Mouse (Mus musculus) cerebellum, postnatal 36 days (tissue): ENCODE measurements around the gene Ppp1ca.
A peak's percentile ranks its signal among the peaks of the same experiment; 100 is the strongest.

Experiments used
- DNase-seq, 2 experiments: peaks; one replicate each; pipeline ENCODE4 v3.0.0; 2021 to 2022; ENCODE audit warnings: mixed read lengths in 2 of 2

Gene Ppp1ca

DNA sequence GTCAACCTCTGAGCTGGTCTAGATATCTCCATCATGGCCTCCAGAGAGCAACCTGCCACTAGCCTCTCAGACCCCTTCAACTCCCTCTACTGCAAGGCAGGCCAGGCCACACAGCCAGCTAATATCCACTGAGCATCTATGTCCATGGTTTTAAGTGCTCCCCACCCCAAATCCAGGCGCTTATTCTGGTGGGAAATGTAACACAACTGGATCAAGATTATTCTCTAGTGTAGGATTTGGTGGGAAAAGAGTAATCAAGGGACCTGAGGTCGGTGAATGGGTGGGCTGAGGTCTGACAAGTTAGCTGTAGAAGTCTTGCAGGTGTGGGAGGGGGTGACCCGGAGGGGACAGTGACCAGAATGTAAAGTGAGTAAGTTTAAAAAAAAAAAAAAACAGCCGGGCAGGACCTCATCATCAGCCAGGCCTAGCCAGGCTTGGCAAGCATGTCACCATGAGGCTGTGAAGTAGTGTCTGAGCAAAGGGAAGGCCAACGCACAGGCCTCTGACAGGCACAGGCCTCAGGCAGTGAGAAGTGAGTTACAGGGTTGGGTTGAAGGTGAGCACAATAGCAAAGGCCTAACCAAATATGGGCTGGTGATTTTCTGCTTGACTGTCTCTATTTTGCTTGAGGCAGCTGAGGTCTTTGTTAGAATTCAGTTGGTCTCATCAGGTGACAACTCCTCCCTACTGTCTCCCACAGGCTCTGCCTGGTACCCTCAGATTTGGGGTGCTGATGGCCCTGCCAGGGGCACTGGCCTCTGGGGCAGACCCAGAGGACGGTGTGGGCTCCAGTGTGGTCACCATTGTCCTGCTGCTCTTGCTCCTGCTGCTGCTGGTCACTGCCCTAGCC is 36.4 kb upstream of the Ppp1ca start:
- DNase-seq = no peak

DNA sequence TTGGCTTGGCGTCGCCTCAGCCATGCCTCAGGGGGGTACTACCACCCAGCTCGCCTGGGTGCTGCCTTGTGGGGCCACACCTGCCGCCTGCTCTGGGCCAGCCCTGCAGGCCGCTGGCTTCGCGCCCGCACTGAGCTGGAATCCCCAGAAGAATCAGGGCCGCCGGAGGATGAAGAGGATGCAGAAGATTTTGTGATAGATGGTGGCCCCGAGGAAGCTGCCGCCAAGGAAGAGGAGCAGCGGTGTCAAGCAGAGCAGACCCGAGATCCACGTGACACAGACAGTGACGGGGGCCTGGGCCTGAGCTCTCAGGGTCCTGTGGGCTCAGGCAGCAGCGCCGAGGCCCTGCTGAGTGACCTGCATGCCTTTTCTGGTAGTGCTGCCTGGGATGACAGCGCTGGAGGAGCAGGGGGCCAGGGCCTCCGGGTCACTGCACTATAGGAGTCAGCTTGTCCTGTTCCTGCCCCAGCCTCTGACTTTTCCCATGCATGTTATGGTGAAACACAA is 35.7 kb upstream of the Ppp1ca start:
- DNase-seq = no peak

DNA sequence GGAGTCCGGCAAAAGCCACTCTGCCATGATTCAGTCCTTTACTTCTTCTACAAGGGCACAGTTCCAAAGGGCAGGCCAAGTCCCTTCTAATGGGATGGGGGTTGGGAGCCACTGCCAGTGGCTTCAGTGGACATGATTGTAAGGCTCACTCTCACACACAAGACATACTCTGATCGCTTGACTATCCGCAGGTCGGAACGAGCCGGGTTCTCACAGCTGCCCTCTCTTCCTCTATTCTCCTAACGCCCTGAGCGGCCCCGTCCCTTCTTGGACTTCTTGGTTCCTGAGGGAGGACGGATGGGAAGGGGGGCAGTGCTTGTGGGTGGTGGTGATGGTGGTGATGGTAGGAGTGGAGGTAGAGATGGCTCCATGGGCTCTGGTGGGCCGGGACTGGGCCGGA is 35.1 kb upstream of the Ppp1ca start:
- DNase-seq = no peak

DNA sequence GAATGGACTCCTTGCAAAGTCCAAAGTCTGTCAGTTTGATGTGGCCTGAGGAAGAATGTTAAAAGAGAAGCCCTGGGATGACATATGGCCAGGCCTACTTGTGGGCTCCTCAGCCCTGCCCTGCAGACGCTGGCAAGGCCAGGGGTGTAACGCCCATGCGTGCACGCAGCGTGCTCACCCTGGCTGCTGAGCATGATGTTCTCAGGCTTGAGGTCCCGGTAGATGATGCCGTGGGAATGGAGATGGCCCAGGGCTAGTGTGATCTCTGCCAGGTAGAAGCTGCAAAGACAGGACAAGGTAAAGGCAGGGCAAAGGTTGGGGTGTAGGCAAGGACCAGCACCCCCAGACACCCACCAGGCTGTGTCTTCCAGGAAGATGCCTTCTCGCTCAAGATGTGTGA is 32.8 kb upstream of the Ppp1ca start:
- DNase-seq = no peak

DNA sequence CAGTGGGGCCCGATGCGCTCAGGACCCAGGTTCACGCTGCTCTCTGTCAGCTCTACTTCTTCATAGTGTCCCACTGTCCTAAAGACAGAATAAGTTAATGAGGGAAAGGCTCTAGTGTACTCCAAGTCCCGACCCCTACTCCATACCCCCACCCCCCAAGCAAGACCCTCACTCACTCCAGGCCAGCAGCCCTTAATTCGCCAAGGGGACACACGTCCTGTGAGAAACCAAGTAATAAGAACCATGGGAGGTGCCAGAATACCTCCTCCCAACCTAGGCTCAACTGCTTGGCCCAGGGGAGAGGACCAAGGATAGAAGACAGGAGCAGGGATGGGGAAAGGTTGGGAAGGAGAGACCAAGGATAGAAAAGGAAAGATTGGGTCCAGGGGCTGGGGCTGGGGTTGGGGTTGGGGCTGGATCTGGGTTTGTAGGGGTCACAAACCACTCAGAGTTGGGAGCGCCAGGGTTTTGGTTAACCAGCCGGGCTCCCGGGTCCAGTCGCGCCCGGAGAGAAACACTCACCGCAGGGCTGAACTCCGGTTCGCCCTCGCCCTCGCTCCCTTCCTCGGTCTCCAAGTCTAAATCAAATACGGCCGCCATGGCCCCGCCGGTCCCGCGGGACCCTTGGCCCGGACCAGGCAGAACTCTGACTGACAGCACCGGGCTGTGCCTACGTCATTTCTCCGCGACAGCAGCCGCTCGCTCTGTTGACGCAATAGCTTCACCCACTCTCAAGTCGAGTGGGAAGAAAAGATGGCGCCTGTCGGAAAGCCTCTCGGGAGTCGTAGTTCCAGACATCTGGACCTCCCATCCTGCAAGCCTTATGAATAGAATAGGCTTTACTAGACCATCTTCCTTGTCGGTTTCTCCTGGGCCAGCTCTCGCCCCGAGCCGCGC is 29.0 kb upstream of the Ppp1ca start, which contains the start of gene Rps6kb2:
TSS of gene Rps6kb2 (minus strand) at position 709 of the 897 bp plus-strand sequence.
- peak; percentile 97 to 98 for DNase-seq

DNA sequence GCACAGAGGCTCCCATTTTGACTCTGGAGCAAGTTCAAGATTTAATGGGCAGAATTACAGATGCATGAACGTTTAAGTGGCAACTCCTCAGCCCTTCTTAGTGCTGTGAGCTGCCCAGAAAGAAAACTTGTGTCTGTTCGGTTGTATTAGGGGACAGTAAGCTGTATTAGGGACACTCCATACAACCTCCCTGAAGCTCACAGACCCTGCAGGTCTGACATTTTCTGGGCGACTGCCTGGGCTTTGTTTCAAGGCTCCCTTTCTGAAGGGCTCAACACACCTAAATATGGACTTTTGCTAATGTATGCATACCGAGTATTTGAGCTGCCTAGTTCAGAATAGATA is 28.4 kb upstream of the Ppp1ca start:
- DNase-seq = no peak

DNA sequence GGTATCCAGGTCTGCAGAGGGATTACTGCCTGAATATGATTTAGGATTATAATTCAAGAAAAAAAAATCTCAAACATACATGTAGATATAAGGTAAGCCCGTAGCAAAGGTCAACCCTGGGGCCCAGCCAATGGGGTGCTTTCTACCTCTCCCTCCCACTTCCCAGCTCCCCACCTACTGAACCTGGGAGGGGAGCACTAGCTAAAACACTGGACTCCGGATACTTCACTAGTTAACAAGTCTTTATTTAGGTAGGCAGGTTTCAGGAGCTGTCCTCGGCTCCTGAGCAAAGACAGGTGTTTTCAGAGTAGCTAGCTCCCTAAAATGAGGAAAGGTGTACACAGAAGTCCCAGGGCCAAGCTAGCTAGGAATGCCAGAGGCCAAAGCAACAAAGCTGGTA is 27.8 kb upstream of the Ppp1ca start:
- no peak for DNase-seq

DNA sequence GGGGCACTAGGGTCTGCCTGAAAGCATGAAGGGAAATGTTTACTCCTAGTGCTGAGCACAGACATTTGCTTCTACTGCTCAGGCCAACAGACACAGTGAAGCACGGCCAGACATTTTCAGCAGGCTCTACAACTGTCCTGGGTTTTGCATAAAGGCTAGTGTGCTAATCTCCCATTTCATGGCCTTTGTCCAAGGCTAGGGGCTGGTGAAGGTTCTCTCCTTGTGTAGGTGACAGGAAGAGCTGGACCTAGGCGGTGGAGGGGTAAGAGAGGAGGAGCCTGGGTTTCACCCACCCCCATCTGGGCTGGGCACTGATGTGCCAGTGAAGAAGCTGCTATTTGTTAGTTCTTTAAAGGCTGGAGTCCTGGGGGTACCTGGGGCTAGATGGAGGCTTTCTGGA is 27.1 kb upstream of the Ppp1ca start:
- DNase-seq = no peak

DNA sequence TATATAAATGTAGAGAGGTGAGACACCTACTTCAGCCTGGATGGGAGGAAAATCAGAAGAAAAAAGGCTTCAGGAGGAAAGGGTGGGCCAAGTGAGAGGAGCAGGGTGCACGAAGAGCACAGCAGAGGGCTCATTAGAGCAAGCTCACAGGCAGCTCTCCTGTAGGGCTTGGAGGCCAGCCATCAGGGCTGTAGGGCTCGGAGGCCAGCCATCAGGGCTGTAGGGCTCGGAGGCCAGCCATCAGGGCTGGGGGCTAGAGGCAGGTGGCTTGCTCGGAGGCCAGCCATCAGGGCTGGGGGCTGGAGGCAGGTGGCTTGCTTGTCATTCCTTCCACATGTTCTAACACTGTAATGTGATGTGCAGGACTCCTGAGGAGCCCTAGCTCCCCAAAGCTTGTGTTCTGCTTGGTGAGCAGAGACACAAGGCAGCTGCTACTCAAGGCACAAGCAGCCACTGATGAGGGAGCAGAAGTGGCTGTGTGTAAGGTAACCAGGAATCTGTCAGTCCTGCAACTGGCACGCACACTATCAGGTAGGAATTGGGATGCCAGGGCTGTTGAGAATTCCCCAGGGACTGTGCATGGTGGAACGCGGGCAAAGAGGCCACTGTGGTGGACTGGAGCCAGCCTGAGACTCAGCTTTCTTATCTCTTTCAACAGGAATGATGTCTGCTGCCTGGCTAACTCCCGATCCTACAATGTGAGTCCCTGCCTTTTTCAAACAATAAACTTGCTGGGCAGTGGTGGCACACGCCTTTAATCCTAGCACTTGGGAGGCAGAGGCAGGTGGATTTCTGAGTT is 25.0 kb upstream of the Ppp1ca start:
- DNase-seq = no peak

DNA sequence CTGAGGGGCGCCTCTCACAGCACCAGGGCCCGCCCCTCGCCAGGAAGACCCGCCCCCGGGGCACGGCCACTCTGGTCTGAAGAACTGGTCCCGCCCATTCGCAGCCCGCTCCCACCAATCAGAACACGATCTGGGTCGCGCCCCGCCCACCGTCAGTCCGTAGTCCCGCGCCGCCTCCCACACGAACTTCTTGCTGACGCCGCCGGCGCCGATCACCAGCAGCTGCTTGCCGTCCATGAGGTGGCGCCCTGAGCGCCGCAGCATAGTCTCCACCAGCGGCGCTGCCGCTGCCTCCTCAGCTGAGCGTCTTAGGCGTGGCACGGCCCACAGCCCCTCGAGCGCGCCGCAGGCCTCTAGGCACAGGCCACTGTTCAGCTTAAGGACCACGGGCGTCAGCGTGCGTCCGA is 22.5 kb upstream of the Ppp1ca start:
- DNase-seq = peak; percentile 99 to 100

DNA sequence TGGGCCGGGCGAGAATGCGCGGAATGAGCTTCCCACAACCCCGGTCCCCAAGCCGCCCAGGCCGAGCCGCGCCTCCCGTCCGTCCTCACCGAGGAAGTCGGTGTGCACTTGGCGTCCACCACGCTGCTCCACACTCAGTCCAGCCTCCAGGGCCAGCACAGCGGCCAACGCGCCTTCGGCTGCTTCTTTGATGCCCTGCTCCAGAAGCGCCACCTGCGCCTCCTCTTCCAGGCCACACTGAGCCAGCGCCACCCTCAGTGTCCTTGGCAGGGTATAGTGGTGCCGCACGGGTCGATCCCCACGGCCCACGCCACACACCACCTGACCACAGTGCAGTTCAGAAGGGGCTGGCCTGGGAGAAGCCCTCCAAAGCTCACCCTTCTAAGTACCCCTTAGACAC is 22.1 kb upstream of the Ppp1ca start:
- peak in 1 of 2 experiments; percentile 63 for DNase-seq

DNA sequence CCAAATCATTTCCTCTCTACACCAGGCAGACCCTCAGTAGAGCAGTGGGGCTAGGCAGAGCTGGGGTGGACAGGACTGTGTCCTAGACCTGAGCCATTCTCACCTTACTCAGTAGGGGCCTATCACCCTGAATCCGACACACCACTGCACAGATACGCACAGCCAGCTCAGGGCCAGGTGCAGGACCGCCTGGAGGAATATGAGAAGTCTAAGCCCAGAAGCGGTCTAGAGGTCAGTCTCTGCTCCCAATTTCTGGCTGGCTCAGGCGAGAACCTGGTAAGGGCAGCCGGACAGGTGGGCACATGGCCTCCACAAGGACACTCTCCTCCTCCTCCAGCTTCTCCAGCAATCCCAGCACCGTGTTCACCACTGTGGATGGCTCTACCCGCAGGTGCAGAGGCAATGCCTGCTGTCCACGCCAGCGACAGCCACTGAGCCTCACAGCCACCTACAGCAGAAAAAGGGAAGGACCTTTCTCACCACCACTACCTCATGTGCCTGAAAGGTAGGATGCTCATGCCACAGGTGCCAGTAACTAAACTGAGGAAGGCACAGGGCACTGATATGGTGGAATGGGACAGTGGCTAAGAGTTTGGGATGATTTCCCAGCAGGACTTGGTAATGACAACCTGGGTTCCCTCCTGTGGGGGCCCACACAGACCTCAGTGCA is 21.0 kb upstream of the Ppp1ca start:
- DNase-seq = no peak

DNA sequence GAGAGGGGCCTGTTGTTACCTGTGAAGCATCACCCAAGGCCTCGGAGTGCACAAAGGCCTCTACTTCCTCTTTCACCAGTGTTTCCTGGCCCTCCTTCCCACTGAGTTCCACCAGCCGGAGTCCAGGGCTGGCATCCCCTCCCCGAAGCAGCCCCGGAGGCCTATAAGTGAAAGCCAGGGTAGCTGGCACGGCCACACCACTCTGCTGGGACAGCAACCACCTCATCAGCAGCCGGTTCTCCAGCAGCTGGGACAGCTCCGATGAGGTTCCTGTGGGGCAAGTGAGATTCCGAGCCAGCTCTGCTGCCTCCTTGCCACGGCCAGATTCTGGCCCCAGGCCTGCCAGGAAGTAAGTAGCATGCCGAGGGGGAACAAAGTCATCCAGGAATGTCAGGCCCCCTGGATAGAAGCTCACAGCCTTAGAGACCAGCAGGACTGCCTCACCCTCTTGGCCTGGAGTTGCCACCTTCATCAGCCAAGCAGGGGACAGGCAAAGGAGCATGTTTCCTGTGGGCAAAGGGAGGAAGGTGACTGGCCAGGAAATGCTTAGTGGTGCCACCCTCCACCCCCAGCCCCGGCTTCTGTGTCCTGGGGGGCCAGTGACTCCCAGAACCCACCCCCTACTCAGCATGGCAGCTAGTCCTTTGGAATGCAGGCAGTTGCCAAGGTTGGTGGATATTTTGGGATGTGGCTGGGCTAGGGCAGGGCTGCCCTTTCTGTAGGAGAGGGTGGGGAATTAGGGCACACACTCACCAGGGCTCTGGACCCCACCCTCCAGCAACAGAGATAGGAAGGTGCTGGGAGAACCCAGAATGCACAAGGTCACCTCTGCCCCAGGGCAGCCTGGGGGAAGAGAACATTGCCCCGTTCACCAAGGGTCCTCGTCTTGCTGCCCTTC is 20.2 kb upstream of the Ppp1ca start:
- DNase-seq = no peak

DNA sequence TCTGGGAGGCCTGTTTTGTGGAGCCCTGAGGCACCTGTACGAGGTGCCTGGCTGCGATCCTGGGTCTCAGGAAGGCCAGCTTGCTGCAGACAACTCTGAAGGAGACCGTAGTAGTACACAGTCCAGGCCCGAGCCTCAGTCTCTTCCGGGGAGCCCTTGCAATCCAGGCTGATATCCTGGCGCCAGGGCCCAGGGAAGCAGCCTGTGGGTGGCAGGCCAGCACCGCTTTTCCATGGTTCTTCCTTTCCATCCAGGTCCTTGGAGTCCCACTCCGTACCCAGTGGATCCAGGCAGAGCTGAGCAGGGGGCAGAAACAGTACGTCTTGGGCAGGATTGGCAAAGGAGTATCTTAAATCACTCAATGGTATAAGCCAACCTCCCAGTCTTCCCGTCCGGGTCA is 18.9 kb upstream of the Ppp1ca start:
- no peak for DNase-seq

DNA sequence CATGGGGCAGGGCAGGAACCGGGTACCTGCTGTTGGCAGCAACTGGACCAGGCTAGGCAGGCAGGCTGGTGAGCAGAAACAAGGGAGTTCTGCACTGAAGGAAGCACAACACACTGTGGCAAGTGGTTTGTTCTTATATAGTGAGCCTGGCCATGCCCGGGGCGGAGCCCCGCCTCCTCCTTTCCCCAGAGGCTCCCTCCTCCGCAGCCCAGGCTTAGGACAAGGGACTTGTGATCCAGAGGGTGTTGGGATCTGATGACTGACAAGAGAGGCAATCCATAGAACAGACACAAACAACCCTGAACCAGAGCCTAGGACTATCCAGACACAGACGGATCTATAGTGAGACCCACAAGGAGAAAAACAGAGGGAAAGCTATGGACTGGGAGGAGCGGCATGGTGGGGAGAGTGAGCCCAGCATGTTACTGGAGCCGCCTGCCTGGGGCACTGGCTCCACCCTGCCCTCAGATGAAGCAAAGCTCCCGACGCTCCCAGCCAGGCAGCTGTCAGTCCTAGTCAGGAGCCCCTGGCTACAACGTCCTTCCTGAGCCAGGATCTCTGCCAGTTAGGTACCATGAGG is 16.4 kb upstream of the Ppp1ca start, which contains the start of gene Carns1:
TSS of gene Carns1 (minus strand) at position 112 of the 580 bp plus-strand sequence.
- no peak for DNase-seq

DNA sequence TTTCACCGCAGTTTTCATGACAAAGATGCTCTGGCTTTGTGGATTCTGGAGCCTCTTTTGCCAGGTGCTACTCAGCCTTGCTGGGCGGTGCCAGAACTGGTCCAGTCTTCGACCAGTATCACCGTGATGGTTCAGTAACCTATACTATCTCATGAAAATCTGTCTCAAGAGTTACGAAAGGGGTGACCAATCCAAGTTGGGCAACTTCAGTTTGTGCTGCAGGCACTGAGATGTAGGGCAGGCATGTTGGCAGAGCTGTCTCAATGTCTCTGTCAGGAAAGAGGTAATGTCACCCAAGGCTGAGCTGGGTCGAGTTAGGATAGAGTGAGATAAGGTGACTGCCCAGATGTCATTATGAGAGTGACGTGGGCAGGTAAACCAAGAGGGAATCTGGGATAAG is 11.5 kb upstream of the Ppp1ca start:
- no peak for DNase-seq

DNA sequence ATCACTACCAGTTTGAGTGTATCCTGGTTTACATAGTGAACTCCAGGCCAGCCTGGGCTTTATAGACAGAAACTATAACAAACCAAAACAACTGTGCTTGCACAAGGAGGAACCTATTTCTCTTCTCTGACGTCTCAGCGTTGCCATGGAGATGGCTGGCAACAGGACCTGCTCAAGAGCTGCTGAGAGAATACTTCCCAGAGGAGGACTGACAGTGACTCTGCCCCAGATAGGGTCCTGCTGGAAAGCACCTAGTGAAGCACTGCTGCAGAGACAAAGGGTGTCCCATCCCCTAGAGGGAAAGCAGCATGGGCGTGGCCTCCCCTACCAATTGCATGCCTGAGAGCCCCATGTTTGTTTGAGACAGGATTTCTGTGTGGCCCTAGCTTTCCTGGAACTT is 10.0 kb upstream of the Ppp1ca start:
- no peak for DNase-seq

DNA sequence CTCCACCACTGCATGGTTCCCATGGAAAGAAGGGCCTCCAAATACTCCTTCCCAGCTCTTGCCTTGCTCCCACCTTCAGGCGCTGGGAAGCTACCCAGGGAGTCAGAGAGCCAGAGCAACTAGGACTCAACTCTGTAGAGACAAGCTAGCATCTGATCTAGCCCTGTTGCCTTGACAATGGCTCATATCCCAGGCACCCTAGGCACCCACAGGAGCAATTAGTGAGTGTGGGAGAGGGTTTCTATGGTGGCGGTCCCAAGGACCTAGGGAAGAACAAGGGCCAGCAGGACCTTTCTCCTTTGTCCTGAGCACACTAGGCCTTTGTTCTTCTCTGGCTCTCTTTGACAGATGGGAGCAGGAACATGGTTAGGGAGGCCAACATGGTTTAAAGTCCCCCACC is 8.2 kb upstream of the Ppp1ca start:
- no peak for DNase-seq

DNA sequence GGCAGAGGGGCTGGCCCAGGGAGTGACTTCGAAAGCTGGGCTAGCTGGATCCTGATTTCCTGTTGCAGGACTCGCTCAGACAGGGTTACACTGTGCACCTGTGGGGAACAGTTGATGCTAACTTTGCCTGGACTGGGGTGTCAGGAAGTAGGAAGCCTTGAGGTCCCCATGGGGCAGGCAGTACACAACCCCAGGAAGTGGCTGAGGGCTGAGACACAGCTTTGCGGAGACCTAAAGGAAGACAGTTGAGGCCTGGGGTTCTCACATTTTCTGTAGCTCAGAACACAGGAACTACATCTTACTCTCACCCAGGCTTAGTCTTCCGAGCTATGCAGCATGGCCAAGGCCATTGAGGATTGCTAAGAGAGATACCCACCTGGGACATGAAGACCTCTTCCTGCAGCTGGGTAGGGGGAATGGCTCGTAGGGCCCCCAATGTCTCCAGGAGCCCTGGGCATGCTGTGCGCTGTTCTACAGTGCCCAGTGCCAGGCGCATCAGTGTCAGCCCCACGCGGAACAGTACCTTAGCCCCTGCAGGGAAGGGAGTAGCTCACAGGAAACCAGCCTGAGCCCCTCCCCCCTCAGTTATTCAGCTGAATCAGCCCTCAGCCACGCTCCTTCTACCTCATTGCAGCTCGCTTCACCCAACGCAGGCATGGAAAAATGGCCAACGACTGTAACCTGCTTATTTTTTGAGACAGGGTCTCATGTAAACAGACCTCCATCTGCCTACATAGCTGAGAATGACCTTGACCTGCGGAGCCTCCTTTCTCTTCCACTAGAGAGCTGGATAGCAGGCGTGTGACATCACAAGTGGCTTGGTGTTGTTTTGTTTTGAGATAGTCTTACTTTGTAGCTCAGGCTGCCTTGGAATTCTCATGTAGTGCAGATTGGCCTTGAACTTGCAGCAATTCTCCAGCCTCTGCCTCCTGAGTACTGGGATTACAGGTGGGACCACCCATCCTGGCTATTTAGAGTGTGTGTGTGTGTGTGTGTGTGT is 6.6 kb upstream of the Ppp1ca start:
- DNase-seq = no peak
